Mouse (Mus musculus) kidney, adult 2 months (tissue): ENCODE measurements around the gene Tnfrsf8. TPM values are rescaled to one million over a fixed set of nuclear protein-coding genes. Genes with fewer than 3 reads are reported as not detected.

Experiments
- DNase-seq: peaks from one replicate; pipeline ENCODE4 v3.0.0; 2021
- H3K27ac ChIP-seq: fragments of 200-500 bp; 2 replicates; pipeline ENCODE4 v1.5.1; 2012; ENCODE audit warnings: low read depth, low read length, control low read depth, inconsistent platforms; ENCODE audit not compliant: insufficient read depth
- H3K27me3 ChIP-seq: fragments of 200-500 bp; replicated peaks from 2 replicates; pipeline ENCODE4 v1.6.1; 2012; ENCODE audit warnings: mild to moderate bottlenecking, moderate library complexity, low read length, inconsistent platforms; ENCODE audit not compliant: control insufficient read depth, insufficient read depth
- H3K36me3 ChIP-seq: fragments of 200-500 bp; 2 replicates; pipeline ENCODE4 v1.6.1; 2012; ENCODE audit warnings: mild to moderate bottlenecking, moderate library complexity, low read length, inconsistent platforms; ENCODE audit not compliant: control insufficient read depth, insufficient read depth
- H3K4me1 ChIP-seq: fragments of 200-500 bp; 2 replicates; pipeline ENCODE4 v1.6.1; 2011; ENCODE audit warnings: low read length; ENCODE audit not compliant: control insufficient read depth, insufficient read depth
- H3K4me3 ChIP-seq: fragments of 200-500 bp; 2 replicates; pipeline ENCODE4 v1.5.1; 2011; ENCODE audit warnings: mild to moderate bottlenecking, low read depth, low read length, control low read depth; ENCODE audit not compliant: insufficient read depth
- CTCF ChIP-seq: fragments of 200-500 bp; conservative IDR thresholded peaks from 2 replicates; pipeline ENCODE4 v1.5.1; 2011; ENCODE audit warnings: low read depth, mild to moderate bottlenecking, control low read depth, low read length, moderate library complexity, mixed read lengths; ENCODE audit not compliant: insufficient read depth, insufficient read length
- POLR2A ChIP-seq: fragments of 200-500 bp; IDR thresholded peaks from one replicate; pipeline ENCODE4 v1.6.1; 2011; ENCODE audit warnings: low read depth, low read length, control low read depth
- WGBS: fragments of 180-500 bp; shearing (Covaris S2); methylation state at CpG from one replicate; pipeline ENCODE4 v1.1.7; 2018; 5-methylcytosine and 5-hydroxymethylcytosine counted together
- polyA plus RNA-seq: library from polyadenylated mRNA; depleted of rRNA; stranded (reverse); fragments of >200 nt; gene quantifications from 2 replicates; pipeline ENCODE4 v1.2.3, GENCODE M21; 2012

Tnfrsf8 gene
- polyA plus RNA-seq, 1 experiment = 0.11 TPM

- TF ChIP-seq POLR2A (no peak), CTCF (no peak)
- H3K27me3 ChIP-seq = no peaks in the 10 kb centered on the region
- H3K4me3 ChIP-seq = no peak overlapping the region
- DNase-seq = peak; percentile 49
- 55% methylated on average over 3 of the region's 3 CpGs for WGBS
- H3K36me3 ChIP-seq = no peaks in the 10 kb centered on the region
- H3K4me1 ChIP-seq = peaks cover 10% of the 10 kb centered on the region; the same call in 1 of the 2 replicates
- no peak overlapping the region for H3K27ac ChIP-seq
Observed at GRCm38 (mm10) chr4:145278724-145279370, 36.1 kb downstream of the Tnfrsf8 start.

- no peak overlapping the region for H3K27ac ChIP-seq
- 91% methylated on average over 2 of the region's 2 CpGs for WGBS
- no peak overlapping the region for H3K4me3 ChIP-seq
- H3K4me1 ChIP-seq = peaks cover 10% of the 10 kb centered on the region; the same call in 1 of the 2 replicates
- no peaks in the 10 kb centered on the region for H3K27me3 ChIP-seq
- H3K36me3 ChIP-seq = no peaks in the 10 kb centered on the region
- no peak for DNase-seq
- TF ChIP-seq CTCF = no peak
- no peak for TF ChIP-seq POLR2A
Observed at GRCm38 (mm10) chr4:145278231-145278630, 36.7 kb downstream of the Tnfrsf8 start.

- Histone ChIP-seq H3K4me1 (peaks cover 5% of the 10 kb centered on the region; the same call in 1 of the 2 replicates), H3K27me3 (no peaks in the 10 kb centered on the region), H3K4me3 (no peak overlapping the region), H3K36me3 (no peaks in the 10 kb centered on the region), H3K27ac (no peak overlapping the region)
- no peak for DNase-seq
- WGBS = 84% methylated on average over 6 of the region's 6 CpGs
- TF ChIP-seq POLR2A (no peak), CTCF (no peak)
Observed at GRCm38 (mm10) chr4:145276368-145277249, 38.4 kb downstream of the Tnfrsf8 start.

GRCm38 (mm10) chr4:145274887-145275286, 40.1 kb downstream of the Tnfrsf8 start:
- H3K27me3 ChIP-seq = no peaks in the 10 kb centered on the region
- no peak overlapping the region for H3K27ac ChIP-seq
- no peaks in the 10 kb centered on the region for H3K36me3 ChIP-seq
- H3K4me3 ChIP-seq = no peak overlapping the region
- H3K4me1 ChIP-seq = 0 out of 2 replicates have a peak, but pooled peaks cover 2% of the 10 kb centered on the region
- no peak for DNase-seq
- TF ChIP-seq CTCF (no peak), POLR2A (no peak)
- WGBS = 96% methylated on average over 5 of the region's 5 CpGs

- Histone ChIP-seq H3K27me3 (no peaks in the 10 kb centered on the region), H3K36me3 (no peaks in the 10 kb centered on the region), H3K27ac (no peak overlapping the region), H3K4me1 (no peaks in the 10 kb centered on the region), H3K4me3 (no peak overlapping the region)
- WGBS = 92% methylated on average over 5 of the region's 5 CpGs
- DNase-seq = no peak
- TF ChIP-seq POLR2A (no peak), CTCF (no peak)
Observed at GRCm38 (mm10) chr4:145273923-145274322, 41.0 kb downstream of the Tnfrsf8 start.

GRCm38 (mm10) chr4:145272763-145273162, 42.2 kb downstream of the Tnfrsf8 start:
- 69% methylated on average over 1 of the region's 1 CpGs for WGBS
- no peak for TF ChIP-seq POLR2A
- no peak for TF ChIP-seq CTCF
- Histone ChIP-seq H3K27me3 (no peaks in the 10 kb centered on the region), H3K4me1 (no peaks in the 10 kb centered on the region), H3K36me3 (no peaks in the 10 kb centered on the region), H3K27ac (no peak overlapping the region), H3K4me3 (no peak overlapping the region)
- no peak for DNase-seq

- no peak for DNase-seq
- TF ChIP-seq CTCF (no peak), POLR2A (no peak)
- Histone ChIP-seq H3K4me1 (no peaks in the 10 kb centered on the region), H3K27ac (no peak overlapping the region), H3K36me3 (no peaks in the 10 kb centered on the region), H3K27me3 (no peaks in the 10 kb centered on the region), H3K4me3 (no peak overlapping the region)
- WGBS = 96% methylated on average over 4 of the region's 4 CpGs
Observed at GRCm38 (mm10) chr4:145271634-145272033, 43.3 kb downstream of the Tnfrsf8 start.

- TF ChIP-seq POLR2A (no peak), CTCF (no peak)
- WGBS = 89% methylated on average over 5 of the region's 5 CpGs
- H3K36me3 ChIP-seq = no peaks in the 10 kb centered on the region
- H3K4me1 ChIP-seq = no peaks in the 10 kb centered on the region
- no peak for DNase-seq
- no peak overlapping the region for H3K27ac ChIP-seq
- no peak overlapping the region for H3K4me3 ChIP-seq
- H3K27me3 ChIP-seq = no peaks in the 10 kb centered on the region
Observed at GRCm38 (mm10) chr4:145270136-145270535, 44.8 kb downstream of the Tnfrsf8 start.
